Mouse (Mus musculus) forebrain, embryonic 16.5 days (tissue): ENCODE measurements at regions not wholly inside any gene's neighbourhood (a gene's known extent, or its start where the extent isn't known, plus 50 kb on each side); places are given as distances from the start of the nearest gene placed in this dataset.

Experiments used
- ATAC-seq: fragments of 200-750 bp; cut with Nextera tagmentation; 2 replicates; pipeline ENCODE4 v1.8.0; 2017; ENCODE audit warnings: mild to moderate bottlenecking, moderate library complexity
- H3K27ac ChIP-seq: fragments of 300-500 bp; sonication (generic); 2 replicates; pipeline ENCODE4 v1.5.1; 2014; ENCODE audit warnings: low read length, control low read depth
- H3K27me3 ChIP-seq: fragments of 300-500 bp; sonication (generic); replicated peaks from 2 replicates; pipeline ENCODE4 v1.6.1; 2014; ENCODE audit warnings: low read length; ENCODE audit not compliant: control insufficient read depth, insufficient read depth
- H3K36me3 ChIP-seq: fragments of 300-500 bp; sonication (generic); 2 replicates; pipeline ENCODE4 v1.6.1; 2014; ENCODE audit not compliant: control insufficient read depth, insufficient read depth
- H3K4me1 ChIP-seq: fragments of 300-500 bp; sonication (generic); replicated peaks from 2 replicates; pipeline ENCODE4 v1.6.1; 2014; ENCODE audit warnings: low read length; ENCODE audit not compliant: control insufficient read depth, insufficient read depth
- H3K4me2 ChIP-seq: fragments of 300-500 bp; sonication (generic); 2 replicates; pipeline ENCODE4 v1.6.1; 2014; ENCODE audit warnings: mild to moderate bottlenecking, low read length, control low read depth
- H3K4me3 ChIP-seq: fragments of 300-500 bp; sonication (generic); replicated peaks from 2 replicates; pipeline ENCODE4 v1.5.1; 2014; ENCODE audit warnings: mild to moderate bottlenecking, low read length, control low read depth
- H3K9ac ChIP-seq: fragments of 300-500 bp; sonication (generic); replicated peaks from 2 replicates; pipeline ENCODE4 v1.6.1; 2014; ENCODE audit warnings: low read depth, low read length, control low read depth
- H3K9me3 ChIP-seq: fragments of 300-500 bp; sonication (generic); 2 replicates; pipeline ENCODE4 v1.6.1; 2016; ENCODE audit warnings: low read length; ENCODE audit not compliant: control insufficient read depth
- WGBS: fragments of 180-500 bp; shearing (Covaris S2); extraction: QIAGEN DNeasy Blood & Tissue Kit; methylation state at CpG from one replicate; pipeline ENCODE4 v1.1.7; 2014; 5-methylcytosine and 5-hydroxymethylcytosine counted together

DNA sequence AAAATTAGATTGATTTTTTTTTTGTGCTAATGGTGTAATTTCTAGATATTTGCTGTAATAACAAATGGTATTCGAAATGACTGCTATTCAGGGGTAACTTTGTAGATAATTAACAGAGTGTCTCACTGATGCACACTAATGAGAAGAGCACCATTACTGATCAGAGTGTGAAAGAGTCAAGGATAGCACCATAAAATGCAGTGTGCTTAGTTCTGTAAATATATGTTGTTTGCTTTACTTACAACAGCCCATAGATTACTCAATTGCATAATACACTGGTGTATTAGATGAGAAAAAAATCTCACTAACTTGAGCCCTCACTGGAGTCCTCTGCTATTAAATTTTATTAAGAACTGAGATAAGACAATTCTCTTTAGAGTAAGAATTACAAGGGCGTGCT lies 800.1 kb upstream of the Cited2 start:
- 77% methylated on average over 2 of the region's 2 CpGs for WGBS
- Histone ChIP-seq H3K4me3 (no peak overlapping the region), H3K4me2 (no peak overlapping the region), H3K27me3 (no peaks in the 10 kb centered on the region), H3K4me1 (no peaks in the 10 kb centered on the region), H3K9me3 (no peaks in the 10 kb centered on the region), H3K36me3 (no peaks in the 10 kb centered on the region), H3K9ac (no peak overlapping the region), H3K27ac (no peak overlapping the region)
- ATAC-seq, result no peak

DNA sequence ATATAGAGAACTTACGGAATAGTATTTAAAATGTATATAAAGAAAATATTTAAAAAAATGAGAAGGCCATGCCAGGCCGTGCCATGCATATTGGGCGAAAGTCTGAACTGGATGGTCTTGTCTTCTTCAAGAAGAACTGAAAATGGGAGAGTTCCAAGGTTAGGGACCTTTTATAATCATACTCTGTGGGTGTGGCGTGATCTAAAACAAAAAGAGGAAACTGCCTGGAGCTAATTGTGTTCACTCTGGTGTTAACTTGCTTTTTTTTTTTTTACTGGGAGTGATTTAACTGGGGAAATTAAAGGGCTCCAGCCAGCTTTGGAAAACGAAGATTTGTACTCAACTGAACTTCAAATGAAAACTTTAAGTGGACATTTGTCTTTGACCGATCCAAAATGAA lies 799.2 kb upstream of the Cited2 start:
- Histone ChIP-seq H3K36me3 (no peaks in the 10 kb centered on the region), H3K4me2 (no peak overlapping the region), H3K9ac (no peak overlapping the region), H3K4me1 (no peaks in the 10 kb centered on the region), H3K27ac (no peak overlapping the region), H3K9me3 (no peaks in the 10 kb centered on the region), H3K27me3 (no peaks in the 10 kb centered on the region), H3K4me3 (no peak overlapping the region)
- no peak for ATAC-seq
- WGBS, result 77% methylated on average over 6 of the region's 6 CpGs

DNA sequence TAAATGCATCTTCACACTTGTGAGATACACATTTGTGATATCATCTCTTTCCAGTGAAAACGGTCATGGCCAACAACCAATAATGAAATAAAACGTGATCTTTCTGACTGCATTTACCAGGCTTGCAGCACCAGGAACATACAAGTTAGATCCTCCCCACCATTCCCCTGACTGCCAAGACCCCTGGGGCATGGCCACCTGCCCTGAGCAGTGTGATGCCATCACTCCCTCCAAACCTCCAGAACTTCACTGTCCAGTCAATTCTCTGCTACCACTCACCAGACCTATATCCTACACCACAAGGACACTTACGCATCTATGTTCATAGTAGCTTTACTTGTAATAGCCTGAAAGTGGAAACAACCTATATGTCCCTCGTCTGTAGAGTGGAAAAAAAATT lies 785.3 kb upstream of the Cited2 start:
- H3K4me3 ChIP-seq, result no peak overlapping the region
- no peak overlapping the region for H3K27ac ChIP-seq
- H3K4me2 ChIP-seq, result no peak overlapping the region
- H3K27me3 ChIP-seq, result no peaks in the 10 kb centered on the region
- H3K4me1 ChIP-seq, result no peaks in the 10 kb centered on the region
- no peaks in the 10 kb centered on the region for H3K9me3 ChIP-seq
- WGBS, result 87% methylated on average over 4 of the region's 4 CpGs
- H3K9ac ChIP-seq, result no peak overlapping the region
- H3K36me3 ChIP-seq, result no peaks in the 10 kb centered on the region
- ATAC-seq, result no peak

DNA sequence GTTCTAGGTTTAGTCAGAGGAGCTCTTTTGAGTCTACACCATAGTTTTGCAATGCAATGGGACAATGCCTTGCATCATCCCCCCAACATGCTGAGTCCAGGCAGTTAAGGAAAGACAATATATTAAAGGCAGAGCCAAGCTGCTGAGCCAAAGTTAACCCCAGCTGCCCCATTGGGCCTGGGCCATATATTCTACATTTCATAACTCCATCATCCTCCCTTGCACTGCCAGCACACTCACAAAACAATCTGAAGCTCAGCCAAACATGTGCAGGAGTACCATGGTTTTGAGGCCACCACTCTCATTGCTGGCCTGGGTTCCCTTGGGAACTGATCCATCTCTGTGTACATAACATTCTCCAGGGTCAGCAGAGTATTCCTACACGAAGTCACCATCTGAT lies 771.4 kb upstream of the Cited2 start:
- no peak overlapping the region for H3K27ac ChIP-seq
- no peaks in the 10 kb centered on the region; the same call in 1 of the 2 replicates for H3K4me1 ChIP-seq
- no peak for ATAC-seq
- no peaks in the 10 kb centered on the region for H3K9me3 ChIP-seq
- H3K36me3 ChIP-seq, result no peaks in the 10 kb centered on the region
- H3K4me3 ChIP-seq, result no peak overlapping the region
- 77% methylated on average over 1 of the region's 1 CpGs for WGBS
- no peak overlapping the region for H3K9ac ChIP-seq
- no peak overlapping the region for H3K4me2 ChIP-seq
- H3K27me3 ChIP-seq, result no peaks in the 10 kb centered on the region

DNA sequence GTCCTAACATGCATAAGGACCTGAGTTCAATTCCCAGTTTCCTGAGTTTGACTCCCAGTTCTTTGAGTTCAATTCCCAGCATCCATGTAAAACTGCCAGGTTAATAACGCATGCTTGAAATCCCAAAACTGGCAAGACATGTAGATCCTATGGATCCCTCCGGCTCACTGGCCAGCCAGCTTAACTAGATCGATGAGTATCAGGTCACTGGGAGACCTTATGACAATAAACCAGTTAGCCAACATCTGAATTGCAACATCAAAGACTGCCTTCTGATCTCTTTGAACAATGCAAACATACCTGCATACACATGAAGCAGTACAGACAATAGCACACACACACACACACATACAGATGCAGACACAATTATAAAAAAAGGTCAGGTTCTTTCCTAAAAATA lies 762.0 kb upstream of the Cited2 start:
- ATAC-seq, result no peak

DNA sequence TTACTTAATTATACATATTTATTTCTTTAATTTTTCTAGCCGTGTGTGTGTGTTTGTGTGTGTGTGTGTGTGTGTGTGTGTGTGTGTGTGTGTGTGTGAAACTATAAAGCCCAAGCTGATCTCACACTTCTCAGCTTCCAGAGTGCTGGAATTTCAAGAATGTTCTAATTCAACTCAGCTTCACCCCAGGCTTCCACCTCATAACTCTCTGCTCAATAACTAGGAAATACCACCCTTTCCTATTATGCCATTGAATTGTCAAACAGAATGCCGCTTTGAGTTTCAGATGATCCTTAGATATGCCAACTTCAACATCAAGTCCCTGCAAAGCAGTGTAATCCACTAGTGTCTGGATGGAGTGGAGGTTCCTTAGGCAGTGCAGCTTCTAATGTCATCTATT lies 760.6 kb upstream of the Cited2 start:
- Histone ChIP-seq H3K9me3 (no peaks in the 10 kb centered on the region), H3K9ac (no peak overlapping the region), H3K27me3 (no peaks in the 10 kb centered on the region), H3K4me2 (no peak overlapping the region), H3K4me3 (no peak overlapping the region), H3K36me3 (no peaks in the 10 kb centered on the region), H3K4me1 (no peaks in the 10 kb centered on the region), H3K27ac (no peak overlapping the region)
- no peak for ATAC-seq
- WGBS, result 78% methylated on average over 2 of the region's 2 CpGs

More for the DNA sequence above, 762.0 kb upstream of the Cited2 start:
- no peak overlapping the region for H3K27ac ChIP-seq
- no peak overlapping the region for H3K9ac ChIP-seq
- no peaks in the 10 kb centered on the region for H3K4me1 ChIP-seq
- no peaks in the 10 kb centered on the region for H3K27me3 ChIP-seq
- no peak overlapping the region for H3K4me2 ChIP-seq
- no peaks in the 10 kb centered on the region for H3K9me3 ChIP-seq
- 95% methylated on average over 3 of the region's 3 CpGs for WGBS
- no peaks in the 10 kb centered on the region for H3K36me3 ChIP-seq
- no peak overlapping the region for H3K4me3 ChIP-seq

DNA sequence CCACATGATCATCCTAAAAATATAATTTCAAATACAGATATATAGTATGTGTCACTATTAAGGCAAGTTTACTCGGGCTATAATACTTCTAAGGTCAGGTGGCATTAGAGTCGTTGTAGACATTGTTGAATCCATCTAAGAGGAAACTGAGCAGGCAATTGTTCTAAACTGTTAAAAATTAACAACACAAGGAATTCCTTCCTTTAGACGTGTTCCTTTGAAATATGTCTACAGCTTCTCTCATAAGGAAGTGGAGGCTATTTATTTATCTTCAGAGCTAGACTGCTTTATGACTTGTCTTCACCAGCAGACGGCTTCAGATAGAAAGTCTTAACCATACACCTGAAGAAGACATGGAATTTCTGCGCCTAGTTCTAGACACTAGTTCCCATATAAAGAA lies 744.2 kb upstream of the Cited2 start:
- Histone ChIP-seq H3K27ac (no peak overlapping the region), H3K27me3 (no peaks in the 10 kb centered on the region), H3K9me3 (no peaks in the 10 kb centered on the region), H3K4me1 (no peaks in the 10 kb centered on the region), H3K9ac (no peak overlapping the region), H3K4me2 (no peak overlapping the region), H3K4me3 (no peak overlapping the region), H3K36me3 (no peaks in the 10 kb centered on the region)
- ATAC-seq, result no peak
- 92% methylated on average over 5 of the region's 5 CpGs for WGBS

DNA sequence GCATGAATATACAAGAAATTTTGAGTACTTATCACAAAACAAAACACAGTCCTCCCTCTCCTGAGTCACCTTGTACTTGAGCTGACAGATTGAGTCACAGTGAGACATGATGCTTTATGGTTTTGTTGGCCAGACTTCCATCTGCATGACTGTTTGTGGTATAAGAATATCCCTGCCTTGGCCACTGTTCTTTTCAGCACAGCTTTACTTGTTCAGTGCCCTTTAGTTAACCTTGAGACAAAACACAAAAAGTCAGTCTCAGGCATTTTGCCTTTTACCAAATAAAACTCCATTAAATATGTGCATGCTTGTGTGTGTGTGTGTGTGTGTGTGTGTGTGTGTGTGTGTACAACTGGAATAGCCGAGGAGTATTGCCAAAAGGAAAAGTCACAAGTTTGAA lies 732.8 kb upstream of the Cited2 start:
- Histone ChIP-seq H3K9me3 (no peaks in the 10 kb centered on the region), H3K4me2 (no peak overlapping the region), H3K27ac (no peak overlapping the region), H3K4me3 (no peak overlapping the region), H3K9ac (no peak overlapping the region), H3K4me1 (peaks cover 5% of the 10 kb centered on the region; the same call in 1 of the 2 replicates), H3K36me3 (no peaks in the 10 kb centered on the region), H3K27me3 (no peaks in the 10 kb centered on the region)
- no peak for ATAC-seq
- 74% methylated on average over 1 of the region's 1 CpGs for WGBS

DNA sequence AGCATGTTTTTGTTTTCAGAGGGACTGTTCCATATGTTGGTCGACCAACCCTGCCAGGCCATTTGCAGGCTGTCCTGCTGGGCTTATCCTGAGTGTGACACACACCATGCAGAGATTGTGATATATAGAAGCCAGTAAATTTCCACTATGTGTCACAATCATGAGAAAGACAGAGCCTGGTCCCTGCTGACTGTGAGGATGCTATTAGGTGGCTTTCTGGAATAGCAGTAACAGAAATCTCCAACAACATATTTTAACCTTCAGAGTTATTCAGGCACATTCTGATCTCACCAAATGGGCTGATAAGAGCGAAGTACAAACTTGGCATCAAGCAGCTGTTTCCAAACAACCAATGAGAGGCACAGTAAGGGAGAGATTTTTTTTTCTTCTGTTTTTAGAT lies 729.2 kb upstream of the Cited2 start:
- peak; percentile 55 for ATAC-seq
- Histone ChIP-seq H3K27me3 (no peaks in the 10 kb centered on the region), H3K9ac (no peak overlapping the region), H3K4me2 (no peak overlapping the region), H3K4me3 (no peak overlapping the region), H3K27ac (no peak overlapping the region), H3K9me3 (no peaks in the 10 kb centered on the region), H3K36me3 (no peaks in the 10 kb centered on the region), H3K4me1 (peaks cover 5% of the 10 kb centered on the region; the same call in 1 of the 2 replicates)
- 50% methylated on average over 2 of the region's 2 CpGs for WGBS

DNA sequence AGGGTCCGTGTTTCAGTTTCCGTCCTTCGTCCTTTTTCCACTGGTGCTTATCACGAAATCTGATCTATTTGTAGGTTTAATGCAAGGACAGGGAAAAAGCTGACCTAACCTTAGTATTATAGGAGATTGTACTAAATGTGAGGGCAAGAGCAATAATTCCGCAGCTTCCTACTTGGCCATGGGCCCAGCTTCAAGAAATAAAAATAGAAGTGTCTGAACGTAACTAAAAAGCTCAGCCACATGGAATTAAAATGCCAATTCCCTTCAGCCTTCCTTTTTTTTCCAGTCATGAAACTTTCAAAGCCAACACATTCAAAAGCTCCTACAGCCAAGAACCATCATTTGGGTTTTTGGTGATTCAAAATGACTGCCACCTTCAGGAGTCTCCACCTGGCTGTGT lies 728.5 kb upstream of the Cited2 start:
- H3K9ac ChIP-seq, result no peak overlapping the region
- H3K27me3 ChIP-seq, result no peaks in the 10 kb centered on the region
- H3K36me3 ChIP-seq, result no peaks in the 10 kb centered on the region
- ATAC-seq, result no peak
- H3K4me1 ChIP-seq, result peaks cover 5% of the 10 kb centered on the region; the same call in 1 of the 2 replicates
- 63% methylated on average over 6 of the region's 6 CpGs for WGBS
- H3K4me3 ChIP-seq, result no peak overlapping the region
- H3K27ac ChIP-seq, result no peak overlapping the region
- H3K4me2 ChIP-seq, result no peak overlapping the region
- no peaks in the 10 kb centered on the region for H3K9me3 ChIP-seq
